Mouse (Mus musculus) left cerebral cortex, postnatal 36 days (tissue): ENCODE data around the gene Nudt4. TPM values are rescaled to one million over a fixed set of nuclear protein-coding genes. Genes with fewer than 3 reads are reported as not detected.

ENCODE experiments used
- DNase-seq, 2 experiments: peaks; one replicate each; pipeline ENCODE4 v3.0.0; 2021 to 2022; ENCODE audit warnings: low spot score in 2 of 2, mixed read lengths in 1 of 2
- intact Hi-C: fragments of 180-260 bp; cut with DNase I; formaldehyde crosslinking; loops from one replicate; pipeline ENCODE4 v1.15.1; 2025
- total RNA-seq, 2 experiments: library from RNA; stranded (reverse); gene quantifications; 2 replicates each; pipeline ENCODE4 v1.2.3; 2021

The Nudt4 gene
- total RNA-seq, 2 experiments from 2014 or later: 133 to 170 TPM

DNA sequence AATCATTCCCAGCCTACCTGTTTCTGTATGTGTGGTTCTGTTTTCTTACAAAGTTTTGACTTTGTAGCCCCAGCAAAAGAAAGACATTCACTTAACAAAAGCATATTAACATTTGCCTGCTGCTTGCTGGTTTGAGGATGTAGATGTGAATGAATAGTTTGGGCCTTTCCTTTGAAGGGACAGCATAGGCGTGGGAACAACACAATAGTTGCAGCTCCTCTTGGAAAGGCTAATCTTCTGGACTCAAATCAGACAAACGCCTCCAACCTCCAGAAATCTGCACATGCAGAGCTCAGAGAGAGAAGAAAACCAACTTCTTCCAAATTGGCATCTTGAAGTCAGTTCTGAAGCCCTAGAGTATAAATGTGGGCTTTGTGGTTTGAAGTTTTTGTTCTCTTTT is 19.3 kb downstream of the Nudt4 start:
- intact Hi-C loops: no loop called here
- DNase-seq: no peak

DNA sequence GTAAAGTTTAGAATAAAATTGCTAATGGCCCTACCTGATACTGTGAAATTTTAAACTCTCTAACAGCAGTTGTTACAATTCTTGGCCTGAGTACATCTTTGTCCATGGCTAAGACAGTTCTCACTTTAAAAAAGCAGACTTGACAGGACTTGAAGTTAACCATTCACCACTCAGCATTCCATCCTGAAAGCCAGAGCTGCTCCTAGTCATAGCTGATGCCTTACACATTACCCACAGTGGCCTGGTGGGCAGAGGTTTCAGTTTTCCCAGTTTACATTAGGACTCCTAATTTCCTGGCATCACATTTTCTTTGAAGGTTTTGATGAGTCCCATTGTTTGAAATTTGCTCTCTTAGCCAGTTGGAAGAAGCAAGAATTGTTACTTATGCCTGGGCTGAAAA is 19.9 kb downstream of the Nudt4 start:
- DNase-seq: no peak
- intact Hi-C loops: no loop called here

DNA sequence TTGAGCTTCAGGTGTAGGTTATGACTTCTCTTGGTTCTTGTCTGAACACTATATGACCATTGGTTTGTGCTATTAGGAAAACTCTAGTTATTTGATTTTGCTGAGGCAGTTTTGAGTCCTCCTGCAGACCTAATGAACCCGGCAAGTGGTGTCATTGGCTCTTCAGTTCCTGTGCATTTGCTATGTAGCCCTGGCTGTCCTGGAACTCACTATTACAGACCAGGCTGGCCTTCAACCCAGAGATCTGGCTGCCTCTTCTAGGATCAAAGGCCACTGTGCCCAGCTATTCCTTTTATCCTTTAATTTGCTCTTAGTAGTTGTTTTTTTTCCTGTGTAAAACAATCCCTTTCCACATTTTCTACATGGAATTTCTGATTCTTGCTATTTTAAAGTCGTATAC is 20.6 kb downstream of the Nudt4 start:
- intact Hi-C loops: no loop called here
- no peak for DNase-seq

DNA sequence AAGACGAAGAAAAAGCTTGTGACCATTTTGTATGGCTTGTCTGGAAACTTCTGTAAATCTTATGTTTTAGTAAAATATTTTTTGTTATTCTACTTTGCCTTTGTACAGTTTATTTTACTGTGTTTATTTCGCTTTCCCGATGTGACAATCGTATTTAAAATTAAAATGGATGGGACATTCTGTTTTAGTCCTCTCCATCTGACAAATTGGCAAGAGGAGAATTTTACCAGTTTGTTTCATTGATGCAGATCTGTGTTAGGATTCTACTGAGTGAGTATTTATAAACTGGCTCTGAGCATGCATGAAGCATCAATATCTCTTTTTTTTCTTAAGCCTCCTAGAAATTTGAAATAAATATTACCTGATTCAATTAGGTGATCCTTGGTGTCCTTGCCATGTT is 21.0 kb downstream of the Nudt4 start:
- no peak for DNase-seq
- intact Hi-C loops: no loop called here

DNA sequence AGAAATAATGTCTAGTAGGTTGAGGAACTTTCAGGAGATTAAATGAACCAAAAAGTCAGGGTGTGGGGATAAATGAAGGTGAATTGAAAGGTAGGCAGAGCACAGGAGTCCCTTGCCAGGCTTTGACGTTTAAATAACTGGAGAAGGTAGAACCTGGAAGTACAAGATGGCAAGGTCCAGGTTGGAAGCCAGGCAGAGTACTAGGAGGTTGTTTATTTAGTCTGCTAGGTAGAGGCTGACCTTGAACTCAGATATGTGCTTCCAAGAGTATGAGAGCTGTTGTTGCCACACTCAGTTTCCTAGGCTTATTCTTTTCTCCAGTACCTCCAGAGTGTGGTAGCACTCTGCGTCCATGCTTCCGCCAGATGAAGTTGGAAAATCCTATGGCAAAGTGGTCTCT is 24.1 kb downstream of the Nudt4 start:
- intact Hi-C loops: no loop called here
- no peak for DNase-seq

DNA sequence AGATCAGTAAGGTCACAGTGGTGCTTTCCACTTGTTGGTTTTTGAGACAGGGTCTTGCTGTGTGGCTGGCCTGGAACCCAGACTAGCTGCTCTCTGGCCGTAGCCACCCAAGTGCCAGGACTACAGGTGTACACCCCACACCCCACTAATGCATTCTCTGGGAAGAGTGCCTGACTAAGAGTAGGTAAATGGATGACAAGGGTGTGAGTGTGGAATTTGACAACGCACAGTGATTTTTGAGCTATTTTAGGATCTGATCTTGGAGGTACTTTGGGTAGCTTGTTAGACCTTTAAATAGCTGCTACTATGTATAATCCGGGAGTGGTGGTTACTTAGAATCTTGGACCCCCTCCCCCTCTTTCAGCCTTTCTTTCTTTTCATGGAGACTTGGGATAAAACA is 24.7 kb downstream of the Nudt4 start:
- no peak for DNase-seq
- intact Hi-C loops: no loop called here

DNA sequence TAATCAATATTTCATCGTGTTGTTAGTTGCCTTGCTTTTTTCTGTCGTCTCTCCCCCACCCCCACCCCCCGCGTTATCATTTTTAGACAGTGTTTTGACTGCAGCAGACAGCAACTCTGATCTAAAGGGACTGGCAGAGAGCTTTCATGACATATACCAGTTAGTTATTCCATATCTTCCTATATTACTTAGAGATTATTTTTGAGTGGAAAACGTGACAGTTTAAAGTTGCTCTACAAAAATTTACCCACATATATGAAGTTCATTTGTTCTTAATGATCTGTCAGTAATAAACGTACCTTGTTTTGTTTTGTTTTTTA is 27.8 kb downstream of the Nudt4 start:
- intact Hi-C loops: no loop called here
- DNase-seq: no peak

DNA sequence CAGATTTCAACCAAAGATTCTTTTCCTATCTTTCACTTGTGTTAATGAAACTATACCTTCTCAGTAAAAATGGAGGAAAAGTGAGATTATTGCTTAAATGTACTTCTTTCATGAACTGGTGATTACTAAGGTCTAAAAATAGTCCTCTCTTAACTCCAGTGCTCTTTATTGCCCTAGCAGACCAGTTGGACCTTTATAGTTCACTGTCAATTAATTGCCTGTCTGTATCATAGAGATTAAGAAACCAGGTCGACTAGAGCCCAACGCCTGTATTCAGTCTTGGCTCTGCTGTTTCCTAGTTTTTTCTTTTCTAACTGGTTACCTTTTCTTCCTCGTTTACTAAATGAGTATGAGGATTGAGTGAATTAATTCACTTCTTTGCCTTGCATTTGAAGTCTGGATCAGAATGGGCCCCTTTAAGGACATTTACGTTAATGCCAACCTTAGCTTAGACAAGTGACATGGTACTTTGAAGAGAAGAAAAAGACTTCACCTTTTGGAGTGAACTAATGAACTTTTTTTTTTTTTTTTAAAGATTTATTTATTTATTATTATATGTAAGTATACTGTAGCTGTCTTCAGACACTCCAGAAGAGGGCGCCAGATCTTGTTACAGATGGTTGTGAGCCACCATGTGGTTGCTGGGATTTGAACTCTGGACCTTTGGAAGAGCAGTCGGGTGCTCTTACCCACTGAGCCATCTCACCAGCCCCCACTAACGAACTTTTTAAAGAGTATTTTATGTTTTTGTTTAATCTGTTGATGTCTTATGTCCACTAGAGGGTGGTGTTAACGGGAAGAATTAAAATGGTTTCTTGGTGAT is 28.3 kb downstream of the Nudt4 start:
- intact Hi-C loops: no loop called here
- DNase-seq: no peak

DNA sequence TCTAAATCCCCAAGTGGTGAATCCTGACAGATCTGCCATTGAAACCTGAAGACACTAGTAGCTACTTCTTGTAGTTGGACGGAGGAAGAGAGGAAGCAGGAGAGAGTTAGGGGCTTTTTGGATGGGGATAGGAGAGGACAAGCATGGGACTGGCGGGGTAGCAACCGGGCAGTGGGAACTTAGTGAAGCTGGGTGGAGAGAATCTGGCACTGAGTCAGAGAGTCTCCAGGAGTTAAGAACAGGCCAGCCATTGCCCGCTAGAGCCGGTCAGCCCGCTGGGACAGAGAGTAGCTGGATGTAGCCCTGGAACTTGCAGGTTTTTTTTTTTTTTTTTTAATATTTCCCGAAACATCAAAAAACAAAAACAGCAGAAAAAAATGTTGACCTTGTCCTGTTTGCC is 30.6 kb downstream of the Nudt4 start:
- DNase-seq: no peak
- intact Hi-C loops: no loop called here

DNA sequence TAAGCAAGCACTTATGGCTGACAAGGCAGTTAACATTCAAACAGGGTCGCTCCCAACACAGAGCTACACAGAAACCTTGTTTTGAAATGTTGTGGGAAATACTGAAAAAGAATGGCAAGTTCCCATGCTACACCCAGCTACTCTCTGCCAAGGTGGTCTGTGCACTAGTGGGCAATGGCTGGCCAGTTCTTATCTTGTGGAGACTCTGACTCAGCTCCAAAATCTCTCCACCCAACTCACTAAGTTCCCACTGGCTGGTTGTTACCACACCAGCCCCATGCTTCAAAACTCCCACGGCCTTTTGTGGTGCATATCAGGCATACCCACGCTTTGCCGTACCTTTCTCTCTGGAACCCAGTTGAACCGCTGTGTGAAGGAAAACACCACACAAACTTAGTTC is 31.0 kb downstream of the Nudt4 start:
- intact Hi-C loops: no loop called here
- DNase-seq: no peak

DNA sequence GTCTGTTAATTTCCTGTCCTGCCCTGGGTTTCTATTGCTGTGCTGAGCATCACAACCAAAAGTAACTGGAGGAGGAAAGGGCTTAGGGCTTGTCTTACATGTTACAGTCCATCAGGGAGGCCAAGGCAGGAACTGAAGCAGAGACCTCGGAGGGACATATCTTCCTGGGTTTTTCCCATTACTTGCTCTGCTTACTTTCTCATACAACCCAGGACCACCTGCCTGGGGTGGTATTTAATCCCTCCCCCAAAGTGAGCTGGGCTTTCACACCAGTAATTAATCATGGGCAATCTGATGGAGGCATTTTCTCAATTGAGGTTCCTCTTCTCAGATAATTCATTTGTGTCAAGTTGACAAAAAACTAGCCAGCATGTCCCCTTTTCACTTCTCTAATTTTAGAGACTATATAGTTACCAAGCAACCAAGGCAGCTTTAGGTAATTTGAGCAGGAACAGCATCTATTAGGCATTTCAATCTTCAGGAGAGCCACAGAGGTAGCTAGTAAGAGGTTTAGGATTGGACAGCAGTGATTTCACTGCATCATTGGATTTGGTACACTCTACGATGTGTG is 33.3 kb downstream of the Nudt4 start:
- intact Hi-C loops: no loop called here
- no peak for DNase-seq

DNA sequence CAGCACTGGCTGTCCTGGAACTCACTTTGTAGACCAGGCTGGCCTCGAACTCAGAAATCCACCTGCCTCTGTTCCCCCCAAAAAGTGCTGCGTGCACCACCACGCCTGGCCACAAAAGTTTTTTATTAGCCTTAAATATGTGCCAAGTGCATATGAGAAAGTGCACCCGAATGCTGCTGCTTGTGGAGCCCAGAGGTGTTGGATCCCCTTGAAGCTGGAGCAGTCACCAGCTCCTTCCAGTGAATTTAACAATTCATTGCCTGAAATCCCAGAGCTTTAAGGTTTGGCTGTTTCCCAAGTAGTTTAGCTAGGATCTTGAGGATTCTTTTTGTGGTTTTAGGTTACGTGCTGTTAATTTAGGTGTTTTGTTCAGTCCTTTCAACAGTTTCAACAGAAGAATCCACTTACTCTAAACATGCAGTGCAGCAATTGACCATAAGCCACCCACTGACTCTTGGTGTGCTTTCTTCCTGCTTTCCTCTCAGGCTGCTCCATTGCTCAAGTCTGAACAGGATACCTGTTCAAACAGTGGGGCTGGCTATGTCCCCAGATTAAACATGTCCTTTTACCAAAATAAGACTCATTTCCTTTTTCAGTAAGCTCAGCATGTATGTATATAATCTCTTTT is 37.3 kb downstream of the Nudt4 start:
- DNase-seq: no peak
- intact Hi-C loops: no loop called here

DNA sequence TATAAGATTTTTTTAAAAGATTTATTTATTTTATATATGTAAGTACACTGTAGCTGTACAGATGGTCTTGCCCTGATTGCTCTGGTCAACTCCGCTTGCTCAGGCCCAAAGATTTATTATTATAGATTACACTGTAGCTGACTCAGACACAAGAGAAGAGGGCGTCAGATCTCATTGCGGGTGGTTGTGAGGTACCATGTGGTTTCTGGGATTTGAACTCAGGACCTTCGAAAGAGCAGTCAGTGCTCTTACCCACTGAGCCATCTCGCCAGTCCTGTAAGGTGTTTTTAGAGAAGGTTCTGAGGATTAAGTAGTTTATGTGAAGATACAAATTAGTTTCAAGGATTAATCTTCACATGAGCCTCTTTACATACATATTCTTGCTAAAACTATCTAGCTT is 38.1 kb downstream of the Nudt4 start:
- no peak for DNase-seq
- intact Hi-C loops: no loop called here

DNA sequence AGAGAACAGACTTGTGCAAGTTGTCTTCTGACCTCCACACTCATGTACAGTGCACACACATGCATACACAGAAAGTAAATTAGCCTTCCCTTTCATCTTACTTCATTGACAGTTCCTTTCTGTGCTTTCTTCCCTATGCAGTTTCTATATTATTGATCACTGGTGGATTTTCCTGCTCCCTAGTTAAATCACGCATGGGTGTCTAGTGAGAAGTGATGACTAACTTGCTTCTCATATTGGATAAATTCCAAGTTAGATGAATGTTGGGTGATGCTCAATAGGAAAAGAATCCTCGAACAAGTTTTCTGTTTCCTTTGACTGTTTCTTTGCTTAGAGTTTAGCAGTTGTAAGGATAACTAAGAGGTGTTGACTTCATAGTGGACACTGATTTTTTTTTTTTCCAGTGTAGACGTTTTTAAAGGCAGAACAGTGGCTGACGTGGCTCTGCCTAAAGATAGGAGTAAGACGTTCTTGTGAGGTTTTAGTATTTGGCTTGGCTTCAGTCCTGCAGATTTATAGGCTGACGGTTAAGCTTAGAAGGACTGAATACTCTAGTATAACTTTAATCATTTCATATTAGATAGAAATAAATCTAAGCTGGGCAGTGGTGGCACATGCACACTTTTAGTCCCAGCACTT is 38.8 kb downstream of the Nudt4 start:
- intact Hi-C loops: no loop called here
- DNase-seq: no peak

DNA sequence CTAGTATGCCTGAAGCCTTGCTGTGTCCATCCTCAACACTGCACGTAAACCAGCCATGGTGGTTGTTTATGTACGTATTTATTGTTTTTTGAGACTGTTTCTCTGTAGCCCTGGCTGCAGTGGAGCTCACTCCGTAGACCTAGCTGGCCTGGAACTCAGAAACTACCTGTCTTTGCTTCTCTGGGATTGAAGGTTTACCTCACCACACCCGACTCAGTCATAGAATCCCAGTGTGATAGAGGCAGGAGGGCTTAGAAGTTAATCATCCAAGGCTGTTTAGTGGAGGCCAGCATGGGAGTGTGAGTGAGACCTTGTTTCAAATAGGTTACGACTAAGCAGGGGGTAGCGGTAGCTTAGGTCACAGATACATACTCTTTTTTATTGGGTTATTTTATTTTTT is 46.3 kb downstream of the Nudt4 start:
- no peak for DNase-seq
- intact Hi-C loops: no loop called here

DNA sequence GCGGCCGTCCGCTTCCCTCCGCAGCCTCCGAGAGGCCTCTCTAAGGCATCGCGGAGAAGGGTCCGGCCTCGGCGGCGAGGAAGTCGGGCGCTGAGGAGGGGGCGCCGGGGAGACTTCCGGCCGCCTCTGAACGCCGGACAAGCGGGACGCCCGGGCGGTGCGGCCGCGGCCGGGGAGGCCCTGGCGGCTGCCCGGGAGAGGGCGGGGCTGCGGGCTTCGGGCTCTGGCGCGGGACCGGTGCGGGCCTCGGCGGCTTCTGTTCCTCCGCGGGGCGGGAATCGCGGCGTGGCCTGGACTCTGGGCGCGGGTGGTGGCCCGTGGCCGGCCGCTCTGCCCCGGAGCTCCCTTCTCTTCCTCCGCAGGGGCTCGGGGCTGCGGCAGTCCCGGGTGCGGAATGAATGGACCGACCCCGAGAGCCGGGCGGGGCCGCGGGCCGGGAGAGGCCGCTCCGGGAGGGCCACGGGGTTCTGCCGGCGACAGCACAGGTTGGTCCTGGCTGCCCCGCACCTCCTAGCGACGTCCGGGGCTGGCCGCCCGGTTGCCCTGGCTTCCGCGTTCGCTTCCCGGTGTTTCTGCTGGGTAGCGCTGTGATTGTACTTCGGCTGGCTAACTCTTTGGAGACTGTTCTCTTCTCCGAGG is 48.5 kb downstream of the Nudt4 start:
- intact Hi-C loops: no loop called here
- DNase-seq: no peak

DNA sequence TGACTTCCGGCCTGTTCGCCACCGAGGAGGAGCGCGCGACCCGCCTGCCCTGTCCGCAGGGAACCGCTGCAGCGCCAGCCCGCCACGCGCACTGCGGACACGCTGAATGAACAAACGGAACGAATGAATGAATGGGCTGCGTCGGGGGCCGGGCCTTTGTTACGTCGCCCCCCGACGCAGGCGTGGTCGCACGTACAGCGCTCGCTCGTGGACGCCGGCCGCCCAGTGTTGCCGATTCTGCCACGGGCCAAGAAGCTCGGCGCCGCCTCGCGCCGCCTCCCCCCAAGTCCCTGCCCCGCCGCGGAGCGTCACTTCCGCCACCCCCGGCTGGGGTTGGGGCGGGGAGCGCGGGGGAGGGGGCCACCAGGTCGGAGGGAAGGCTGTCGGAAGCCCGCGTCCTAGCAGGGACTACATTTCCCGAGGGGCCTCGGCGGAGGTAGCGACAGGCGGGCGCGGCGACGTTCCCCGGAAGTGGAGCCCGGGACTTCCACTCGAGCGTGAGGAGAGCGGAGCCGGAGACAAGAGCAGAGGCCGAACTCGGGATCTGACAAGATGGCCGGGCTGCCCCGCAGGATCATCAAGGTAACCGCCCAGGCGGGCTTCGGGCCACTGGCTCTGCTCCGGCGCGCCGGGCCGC is 49.2 kb downstream of the Nudt4 start, which contains the start of gene Ube2n:
Gene Ube2n (plus strand): TSS at position 490 of the 637 bp plus-strand sequence.
- peak; percentile 98 to 100 for DNase-seq
- intact Hi-C loops: no loop called here

DNA sequence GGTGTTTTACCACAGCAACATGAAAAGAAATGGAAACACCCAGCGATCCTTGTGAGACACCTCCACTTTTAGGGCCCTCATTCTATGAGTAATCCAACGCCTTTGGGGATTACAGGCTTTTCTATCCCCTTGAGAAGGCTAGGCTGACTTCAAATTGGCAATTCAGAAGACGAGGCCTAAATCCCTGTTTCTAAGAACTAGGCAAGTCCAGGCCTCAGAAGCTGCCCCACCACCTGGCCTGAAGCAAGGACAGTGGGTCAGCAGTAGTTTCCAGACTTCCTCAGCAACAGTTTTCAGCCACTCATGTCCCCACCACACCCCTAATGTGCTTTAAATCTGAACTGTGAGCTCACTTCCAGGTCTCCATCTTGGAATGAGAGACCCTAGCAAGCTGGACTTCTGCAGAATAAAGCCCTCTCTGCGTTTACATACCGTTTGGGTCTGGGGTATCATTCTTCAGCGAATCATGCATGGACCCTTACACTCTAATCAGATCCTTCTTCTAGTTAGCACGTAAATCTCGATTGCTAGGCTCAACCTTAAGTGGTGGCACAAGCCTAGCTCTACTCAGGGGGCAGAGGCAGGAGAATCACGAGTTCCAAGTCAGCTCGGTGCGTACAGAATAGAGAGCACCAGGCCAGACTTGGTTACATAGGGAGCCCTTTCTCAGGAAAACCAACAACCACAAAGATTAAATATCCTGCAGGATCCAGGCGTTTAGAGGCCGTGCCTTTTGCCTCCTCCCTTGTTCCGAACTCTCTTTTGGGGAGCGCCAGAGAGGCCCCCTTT is 50.0 kb downstream of the Nudt4 start:
- DNase-seq: peak in 1 of 2 experiments; percentile 16

DNA sequence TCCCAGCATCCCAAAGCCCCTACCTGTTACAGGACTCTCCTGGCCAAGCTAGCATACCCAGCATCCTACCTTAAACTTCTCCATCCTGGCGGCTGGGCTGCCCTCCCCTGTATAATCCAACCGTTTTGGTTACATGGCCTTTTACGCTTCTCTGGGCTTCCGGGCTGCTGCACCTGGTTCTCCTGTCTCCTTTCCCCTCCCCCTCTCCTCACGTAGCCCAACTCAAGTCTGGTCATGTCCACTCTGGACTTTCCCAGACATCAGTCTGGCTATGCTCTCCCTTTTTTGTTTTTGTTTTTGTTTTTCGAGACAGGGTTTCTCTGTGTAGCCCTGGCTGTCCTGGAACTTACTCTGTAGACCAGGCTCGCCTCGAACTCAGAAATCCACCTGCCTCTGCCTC is 51.3 kb downstream of the Nudt4 start:
- no peak for DNase-seq

More for the DNA sequence above, 50.0 kb downstream of the Nudt4 start:
- intact Hi-C loops: no loop called here

More for the DNA sequence above, 51.3 kb downstream of the Nudt4 start:
- intact Hi-C loops: no loop called here
